Mouse (Mus musculus) inflammation-experienced regulatory T-cells, adult 6 months (primary cell): ENCODE data around the gene Narfl. TPM values are rescaled to one million over a fixed set of nuclear protein-coding genes. Genes with fewer than 3 reads are reported as not detected.
"Not testable (repeated sequence)": the region's sequence is repeated elsewhere in the genome, so short reads cannot be mapped to it uniquely, and the experiment has no call there.

ENCODE experiments used
- ATAC-seq: one replicate; pipeline ENCODE4 v1.8.0; 2017
- polyA plus RNA-seq, 3 experiments: library from polyadenylated mRNA; unstranded; fragments of 100-300 nt; shearing (Covaris generic); gene quantifications; one replicate each; pipeline ENCODE4 v1.2.1; 2017

Narfl gene
- polyA plus RNA-seq, 3 experiments from 2014 or later, result 16.4 to 18.4 (median 17.0) TPM

DNA sequence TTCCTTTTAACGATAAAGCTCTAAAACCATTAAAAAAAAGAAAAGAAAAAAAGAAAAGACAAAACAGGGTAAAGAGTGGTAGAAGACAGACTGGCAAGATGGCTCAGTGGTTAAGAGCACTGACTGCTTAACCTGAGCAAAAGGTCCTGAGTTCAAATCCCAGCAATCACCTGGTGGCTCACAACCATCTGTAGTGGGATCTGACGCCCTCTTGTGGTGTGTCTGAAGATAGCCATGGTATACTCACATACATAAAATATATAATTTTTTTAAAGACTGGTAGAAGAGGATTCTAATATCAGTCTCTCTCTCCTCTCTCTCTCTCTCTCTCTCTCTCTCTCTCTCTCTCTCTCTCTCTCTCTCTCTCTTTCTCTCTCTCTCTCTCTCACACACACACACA is 33.9 kb downstream of the Narfl start:
- not testable (repeated sequence) for ATAC-seq

GRCm38 (mm10) chr17:25808028-25808427 is 34.5 kb downstream of the Narfl start:
- no peak for ATAC-seq

- no peak for ATAC-seq
Measured at GRCm38 (mm10) chr17:25808789-25809605, 35.4 kb downstream of the Narfl start, which contains the start of gene Fbxl16. TSS of gene Fbxl16 (plus strand) at chr17:25809085.

- ATAC-seq, result no peak
Measured at GRCm38 (mm10) chr17:25809606-25810340, 36.2 kb downstream of the Narfl start.

DNA sequence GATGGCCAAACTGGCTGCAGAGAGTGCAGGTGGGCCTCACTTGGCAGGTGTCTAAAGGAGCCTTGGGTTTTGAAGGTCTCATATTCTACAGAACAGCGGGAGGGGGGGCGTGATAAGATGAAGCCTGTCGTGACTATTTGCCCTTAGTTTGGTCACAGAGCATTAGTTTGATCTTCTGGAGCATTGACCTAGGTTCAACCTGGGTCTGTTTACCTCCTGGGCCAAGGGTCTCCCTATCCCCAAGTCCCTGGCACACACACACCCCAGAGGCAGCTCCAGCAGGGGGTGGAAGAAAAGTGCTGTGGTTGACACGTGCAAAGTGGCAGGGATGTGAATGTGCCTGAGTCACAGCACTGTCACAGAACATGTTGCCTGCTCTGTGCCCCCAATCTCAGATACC is 37.3 kb downstream of the Narfl start:
- no peak for ATAC-seq

GRCm38 (mm10) chr17:25813471-25813870 is 39.9 kb downstream of the Narfl start:
- ATAC-seq, result no peak

DNA sequence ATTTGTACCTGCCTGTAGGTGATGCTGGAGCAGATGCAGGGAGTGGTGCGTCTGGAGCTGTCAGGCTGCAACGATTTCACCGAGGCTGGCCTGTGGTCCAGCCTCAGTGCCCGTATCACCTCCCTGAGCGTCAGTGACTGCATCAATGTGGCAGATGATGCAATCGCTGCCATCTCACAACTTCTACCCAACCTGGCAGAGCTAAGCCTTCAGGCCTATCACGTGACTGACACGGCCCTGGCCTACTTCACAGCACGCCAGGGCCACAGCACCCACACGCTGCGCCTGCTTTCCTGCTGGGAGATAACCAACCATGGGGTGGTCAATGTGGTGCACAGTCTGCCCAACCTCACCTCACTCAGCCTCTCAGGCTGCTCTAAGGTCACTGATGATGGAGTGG is 44.1 kb downstream of the Narfl start:
- ATAC-seq, result no peak

- ATAC-seq, result no peak
Measured at GRCm38 (mm10) chr17:25818851-25819780, 45.5 kb downstream of the Narfl start.

DNA sequence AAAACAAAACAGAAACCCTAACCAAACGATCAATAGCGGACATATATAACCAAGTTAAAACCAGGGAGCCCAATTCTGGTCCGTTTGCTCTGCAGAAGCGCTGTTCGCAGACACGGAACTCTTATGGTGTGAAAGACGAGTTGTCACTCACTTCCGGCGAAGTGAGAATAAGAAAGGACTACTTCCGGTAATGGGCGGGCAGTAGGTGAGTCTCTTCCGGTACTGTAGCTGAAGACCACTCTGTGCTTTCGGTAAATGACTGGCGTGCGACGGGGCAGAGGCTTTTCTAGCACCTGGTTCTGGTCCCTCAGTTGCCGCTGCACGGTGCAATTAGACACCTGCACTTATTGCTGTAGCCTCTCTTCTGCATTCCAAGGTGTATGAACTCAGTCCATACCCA is 49.9 kb downstream of the Narfl start, which contains the start of gene Wdr24:
Wdr24 (plus strand) TSS at position 176 of the 400 bp plus-strand sequence.
- peak; percentile 94 for ATAC-seq

- no peak for ATAC-seq
Measured at GRCm38 (mm10) chr17:25824362-25825142, 51.0 kb downstream of the Narfl start.

DNA sequence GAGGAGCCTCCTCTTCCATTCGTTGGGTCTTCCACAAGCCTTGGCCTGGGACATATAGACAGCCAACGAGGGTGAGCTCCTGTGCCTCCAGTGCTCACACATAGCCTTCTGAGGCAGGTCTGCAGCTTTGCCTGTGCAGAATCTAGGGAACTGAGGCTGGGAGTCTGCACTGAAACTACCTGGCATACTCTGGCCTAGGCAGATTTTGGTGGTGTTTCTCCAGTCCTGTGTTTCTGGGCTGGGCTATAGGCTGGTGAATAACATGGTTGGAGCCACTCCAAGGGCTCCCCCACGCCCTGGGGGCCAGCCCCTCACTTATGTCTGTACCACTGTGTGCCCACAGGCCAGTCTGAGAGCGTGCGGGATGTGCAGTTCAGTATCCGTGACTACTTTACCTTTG is 51.7 kb downstream of the Narfl start:
- ATAC-seq, result no peak

DNA sequence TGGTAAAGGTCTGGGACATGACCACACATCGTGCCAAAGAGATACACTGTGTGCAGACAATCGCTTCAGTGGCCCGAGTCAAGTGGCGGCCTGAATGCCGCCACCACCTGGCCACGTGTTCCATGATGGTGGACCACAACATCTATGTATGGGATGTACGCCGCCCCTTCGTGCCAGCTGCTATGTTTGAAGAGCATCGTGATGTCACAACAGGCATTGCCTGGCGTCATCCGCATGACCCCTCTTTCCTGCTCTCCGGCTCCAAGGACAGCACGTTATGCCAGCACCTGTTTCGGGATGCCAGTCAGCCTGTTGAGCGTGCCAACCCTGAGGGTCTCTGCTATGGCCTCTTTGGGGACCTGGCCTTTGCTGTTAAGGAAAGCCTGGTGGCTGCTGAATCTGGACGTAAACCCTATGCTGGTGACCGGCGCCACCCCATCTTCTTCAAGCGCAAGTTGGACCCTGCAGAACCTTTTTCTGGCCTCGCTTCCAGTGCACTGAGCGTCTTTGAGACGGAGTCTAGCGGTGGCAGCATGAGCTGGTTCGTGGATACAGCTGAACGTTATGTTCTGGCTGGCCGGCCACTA is 52.5 kb downstream of the Narfl start:
- ATAC-seq, result no peak

- ATAC-seq, result no peak
Measured at GRCm38 (mm10) chr17:25827011-25827410, 53.4 kb downstream of the Narfl start.

DNA sequence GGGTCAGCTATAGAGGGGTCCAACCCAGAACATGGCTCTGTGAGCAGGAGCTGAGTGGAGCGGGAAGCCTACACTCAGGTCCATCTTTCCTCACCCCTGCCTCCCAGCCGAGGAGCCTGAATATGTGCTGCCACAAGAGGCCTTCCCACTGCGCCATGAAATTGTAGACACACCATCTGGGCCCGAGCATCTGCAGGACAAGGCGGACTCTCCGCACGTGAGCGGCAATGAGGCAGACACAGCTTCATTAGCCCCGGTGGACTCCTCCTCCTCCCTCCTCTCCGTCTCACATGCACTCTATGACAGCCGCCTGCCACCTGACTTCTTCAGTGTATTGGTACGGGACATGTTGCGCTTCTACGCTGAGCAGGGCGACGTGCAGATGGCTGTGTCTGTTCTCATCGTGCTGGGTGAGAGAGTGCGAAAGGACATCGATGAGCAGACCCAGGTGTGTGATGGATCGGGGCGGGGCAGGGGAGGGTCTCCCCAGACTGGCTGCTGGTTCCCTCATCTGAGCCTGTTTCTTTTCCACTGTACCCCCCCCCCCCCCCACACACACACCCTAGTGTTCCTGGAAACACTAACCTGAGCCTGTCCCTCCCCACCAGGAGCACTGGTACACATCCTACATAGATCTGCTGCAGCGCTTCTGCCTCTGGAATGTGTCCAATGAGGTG is 54.1 kb downstream of the Narfl start:
- no peak for ATAC-seq

- no peak for ATAC-seq
Measured at GRCm38 (mm10) chr17:25828223-25828594, 54.6 kb downstream of the Narfl start.

- ATAC-seq, result peak; percentile 56
Measured at GRCm38 (mm10) chr17:25828712-25829557, 55.4 kb downstream of the Narfl start, which contains the start of gene Jmjd8. TSS of gene Jmjd8 (plus strand) at chr17:25828867.

GRCm38 (mm10) chr17:25829558-25830017 is 56.0 kb downstream of the Narfl start:
- no peak for ATAC-seq

GRCm38 (mm10) chr17:25830200-25830753 is 56.7 kb downstream of the Narfl start:
- no peak for ATAC-seq

DNA sequence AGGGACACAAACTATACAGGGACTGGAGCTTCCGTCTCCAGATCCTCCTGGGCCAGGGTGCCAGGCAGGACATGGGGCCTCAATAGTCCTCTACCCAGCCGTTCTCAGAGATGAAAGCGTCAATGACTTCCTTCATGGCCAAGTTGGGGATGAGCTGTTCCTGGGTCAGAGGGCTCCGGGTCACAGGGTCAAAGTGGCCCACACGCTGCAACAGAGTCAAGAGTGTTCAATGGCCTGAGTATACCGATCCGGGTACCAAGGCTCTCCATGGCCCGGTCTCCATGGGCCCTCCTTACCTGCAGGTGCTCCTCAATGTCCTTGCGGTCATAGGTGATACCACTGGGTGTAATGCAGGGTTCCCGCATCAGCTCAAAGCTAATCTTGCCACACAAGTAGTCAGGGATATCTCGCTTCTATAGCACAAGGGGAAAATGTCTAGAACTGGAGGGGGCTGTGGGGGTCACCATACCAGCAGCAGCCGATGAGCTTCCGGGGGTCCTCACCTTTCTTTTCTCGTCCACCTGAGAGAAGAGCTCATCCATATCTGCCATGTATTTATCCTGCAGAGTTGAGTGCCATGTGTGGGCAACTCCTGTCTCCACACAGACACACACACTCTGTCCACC is 57.3 kb downstream of the Narfl start:
- ATAC-seq, result no peak
